Mouse (Mus musculus): ENCODE measurements around the gene Irgm2. TPM values are rescaled to one million over a fixed set of nuclear protein-coding genes. Genes with fewer than 3 reads are reported as not detected.
"Not testable (repeated sequence)": the region's sequence is repeated elsewhere in the genome, so short reads cannot be mapped to it uniquely, and the experiment has no call there.

The Irgm2 gene
- 1 to 10 TPM; 2.2 to 2.3 TPM for total RNA-seq (2021)

DNA sequence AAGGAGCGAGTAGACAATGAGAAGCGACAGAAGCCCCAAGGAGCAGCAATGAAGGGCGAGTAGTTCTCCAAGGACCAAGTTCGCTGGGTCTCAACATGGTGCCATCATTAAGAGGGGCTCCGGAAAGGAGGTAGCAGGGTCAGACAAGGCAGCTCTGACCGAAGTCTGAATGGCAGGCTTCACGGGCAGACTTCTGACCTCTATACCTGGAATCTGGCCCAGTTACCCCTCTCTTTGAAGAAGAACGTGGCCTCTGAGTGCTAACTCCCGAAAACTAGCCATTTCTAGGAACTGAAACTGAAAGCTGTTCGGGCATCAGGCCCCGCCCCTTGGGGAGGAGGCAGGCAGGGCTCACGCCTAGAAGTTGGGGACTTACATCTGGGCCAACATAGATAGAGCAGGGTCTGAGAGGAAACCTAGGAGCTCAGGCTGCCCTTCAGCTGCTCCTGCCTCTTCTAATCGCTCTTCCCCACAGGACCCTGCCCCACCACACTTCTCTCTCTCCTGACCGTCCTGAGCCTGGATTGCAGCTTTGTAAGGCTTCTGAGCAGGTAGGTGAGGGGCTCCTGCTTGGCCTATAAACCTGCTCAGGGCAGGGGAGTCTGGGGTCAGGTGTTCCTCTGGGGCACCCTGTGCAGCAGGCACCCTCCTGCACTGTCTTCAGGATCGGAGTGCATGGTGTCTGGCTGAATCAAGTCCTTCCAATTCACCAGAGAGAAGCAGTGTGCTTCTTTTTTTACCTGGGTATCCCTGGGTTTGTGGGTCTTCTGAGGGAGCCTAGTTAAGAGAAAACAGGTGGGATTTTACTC, at the start of gene Irgm2, which contains the start of gene Igtp:
Gene Irgm2 (plus strand): TSS at position 390 of the 809 bp plus-strand sequence.
Gene Igtp (plus strand): TSS at position 328 of the 809 bp plus-strand sequence.
- DNase-seq: peak; percentile 33 to 37

DNA sequence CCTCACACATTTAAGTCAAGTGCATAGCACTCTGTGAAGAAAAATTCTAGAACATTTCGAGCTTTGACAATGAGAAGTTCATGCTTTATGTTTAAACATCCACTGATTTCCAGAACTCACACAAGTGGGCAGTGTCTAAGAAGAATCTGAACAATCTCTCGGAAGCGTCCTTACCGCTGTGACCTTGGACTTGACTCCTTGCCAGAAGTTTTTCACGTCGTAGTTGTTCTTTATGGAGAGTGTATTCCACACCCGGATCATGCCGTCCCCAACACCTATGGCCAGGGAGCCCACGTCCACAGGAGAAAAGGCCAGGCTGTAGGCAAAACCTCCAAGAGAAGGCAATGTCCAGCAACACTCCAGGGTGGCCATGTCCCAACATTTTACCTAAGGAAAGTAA, 44.0 kb upstream of the Irgm2 start:
- DNase-seq: no peak

DNA sequence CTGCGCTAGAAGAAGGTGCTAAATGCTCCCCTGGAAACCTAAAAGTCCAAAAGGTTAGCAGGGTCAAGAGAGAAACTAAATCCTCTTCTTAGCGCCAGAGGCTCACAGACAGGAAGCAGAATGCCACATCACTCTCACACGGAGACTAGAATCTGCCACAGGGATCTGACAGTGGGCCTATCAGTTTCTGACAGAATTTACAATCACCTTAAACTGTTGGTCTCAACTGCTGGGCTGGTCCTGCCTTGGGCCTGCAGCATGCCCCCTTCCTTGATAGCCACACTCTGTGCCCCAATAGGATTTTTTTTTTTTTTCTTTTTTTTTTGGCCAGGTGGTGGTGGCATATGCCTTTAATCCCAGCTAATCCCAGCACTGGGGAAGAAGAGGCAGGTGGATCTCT, 42.5 kb upstream of the Irgm2 start:
- DNase-seq: no peak

DNA sequence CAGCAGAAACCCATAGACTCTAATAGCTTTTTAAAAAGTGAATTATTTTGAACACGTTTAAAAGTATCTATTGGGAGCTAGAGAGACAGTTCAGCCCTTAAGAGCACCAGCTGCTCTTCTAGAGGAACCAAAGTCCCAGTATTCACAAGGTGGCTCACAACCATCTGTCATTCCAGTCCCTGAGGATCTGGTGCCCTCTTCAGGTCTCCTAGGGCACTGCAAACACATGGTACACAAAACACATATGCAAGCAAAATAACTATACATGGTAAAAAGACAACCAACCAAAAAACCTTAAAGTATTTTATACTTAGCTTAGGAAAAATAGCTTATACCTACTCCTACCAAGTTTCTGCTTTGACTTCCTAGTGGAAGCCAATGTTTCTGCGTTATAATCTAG, 34.3 kb upstream of the Irgm2 start:
- no peak for DNase-seq

DNA sequence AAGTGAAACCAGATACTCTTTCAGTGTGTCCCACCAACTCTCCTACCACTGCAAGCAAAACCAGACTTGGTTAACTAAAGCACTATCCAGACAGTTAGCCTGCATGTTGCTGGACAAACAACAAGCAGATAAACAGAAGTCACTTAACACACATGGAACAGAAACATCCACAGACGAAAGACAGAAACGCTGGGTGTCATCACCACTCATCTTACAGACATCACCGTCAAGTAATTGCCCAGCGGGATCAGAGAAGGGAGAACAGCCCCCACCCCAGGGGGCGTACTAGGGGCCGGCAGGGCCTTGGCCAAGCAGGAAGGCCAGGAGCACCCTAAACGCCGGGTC, 31.6 kb upstream of the Irgm2 start:
- DNase-seq: no peak

DNA sequence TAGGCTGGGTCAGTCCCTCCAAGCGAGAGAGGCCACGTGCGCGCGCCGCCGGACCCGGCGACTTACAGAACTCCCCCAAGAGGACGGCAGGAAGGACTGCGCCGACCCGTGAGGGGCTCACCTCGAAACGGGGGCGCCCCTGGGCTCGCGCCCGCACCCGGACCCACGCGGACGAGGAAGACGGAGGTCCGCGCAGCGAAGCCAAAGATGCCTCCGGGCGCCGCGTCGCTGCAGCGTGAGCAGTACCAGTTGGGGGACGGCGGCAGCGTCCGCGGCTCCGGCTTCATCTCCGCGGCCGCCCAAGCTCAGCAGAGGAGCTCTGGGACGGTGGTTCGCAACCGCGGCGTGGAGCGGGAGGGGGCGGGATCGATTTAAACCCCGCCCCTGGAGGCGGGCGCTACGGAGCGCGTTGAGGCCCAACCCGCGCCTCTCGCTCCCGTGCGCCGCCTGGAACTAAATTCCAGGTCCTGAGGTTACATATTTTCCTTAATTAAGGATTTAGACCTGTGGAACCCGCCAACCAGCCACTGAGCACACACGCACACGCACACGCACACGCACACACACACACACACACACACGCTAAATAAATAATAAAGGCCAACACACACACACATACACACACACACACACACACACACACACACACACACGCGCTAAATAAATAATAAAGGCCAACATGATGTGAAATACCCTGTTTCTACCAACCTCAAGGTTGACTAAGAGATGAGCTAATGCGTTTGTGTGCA, 31.1 kb upstream of the Irgm2 start, which contains the start of gene Gemin5:
Gene Gemin5 (minus strand): TSS at position 373 of the 749 bp plus-strand sequence.
- peak; percentile 84 for DNase-seq

GRCm38 (mm10) chr11:58169666-58170065, 29.8 kb upstream of the Irgm2 start:
- no peak for DNase-seq

DNA sequence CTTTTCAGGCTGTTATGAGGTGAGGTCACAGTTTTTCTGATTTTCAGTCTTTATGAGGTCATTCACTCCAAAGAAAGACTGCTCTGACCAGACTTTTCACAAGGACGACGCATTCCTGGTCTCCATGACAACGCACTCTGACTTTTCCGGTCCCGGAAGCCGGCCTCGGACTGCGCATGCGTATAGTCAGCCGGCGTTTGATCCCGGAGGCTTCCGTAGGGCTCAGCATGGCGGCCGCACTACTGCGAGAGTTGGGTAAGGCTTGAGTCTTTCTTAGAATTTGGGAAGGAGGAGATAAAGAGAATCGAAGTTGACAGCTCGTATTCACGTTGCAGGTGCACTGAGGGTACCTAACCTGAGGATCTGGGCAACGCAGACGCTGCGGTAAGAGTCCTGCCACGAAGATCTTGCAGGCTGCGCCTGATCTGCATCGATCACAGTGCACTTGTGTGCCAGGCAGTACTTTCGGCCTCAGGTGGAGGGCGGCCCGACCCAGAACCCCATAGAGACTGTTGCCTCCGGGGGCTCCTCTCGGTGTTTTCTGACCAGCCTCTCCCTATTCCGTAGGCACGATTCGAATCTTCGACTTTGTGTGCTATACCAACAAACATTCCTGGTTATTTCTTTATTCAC, 27.8 kb upstream of the Irgm2 start, which contains the start of gene Mrpl22:
Gene Mrpl22 (plus strand): TSS at position 203 of the 633 bp plus-strand sequence.
- peak; percentile 92 to 94 for DNase-seq

GRCm38 (mm10) chr11:58179563-58179962, 19.9 kb upstream of the Irgm2 start:
- DNase-seq: peak; percentile 55 to 66

GRCm38 (mm10) chr11:58179986-58180385, 19.4 kb upstream of the Irgm2 start:
- not testable (repeated sequence) for DNase-seq

GRCm38 (mm10) chr11:58180756-58181155, 18.7 kb upstream of the Irgm2 start:
- no peak for DNase-seq

DNA sequence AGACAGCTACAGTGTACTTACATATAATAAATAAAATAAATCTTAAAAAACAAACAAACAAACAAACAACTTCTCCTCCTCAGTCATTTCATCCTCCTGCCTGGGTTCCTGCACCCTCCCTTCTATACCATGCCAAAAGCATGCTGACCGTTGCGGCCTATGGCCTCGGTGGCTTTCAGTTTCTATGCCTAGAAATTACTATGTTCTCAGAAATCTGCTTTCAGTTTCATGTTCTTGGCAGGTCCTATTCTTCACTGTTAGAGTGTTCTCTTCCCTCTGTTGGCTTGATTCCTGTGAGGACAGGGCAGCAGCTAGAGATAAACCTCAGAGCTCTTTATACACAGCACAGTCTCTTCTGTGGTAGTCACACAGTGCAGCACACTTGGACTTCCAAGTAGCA, 15.8 kb upstream of the Irgm2 start:
- no peak for DNase-seq

DNA sequence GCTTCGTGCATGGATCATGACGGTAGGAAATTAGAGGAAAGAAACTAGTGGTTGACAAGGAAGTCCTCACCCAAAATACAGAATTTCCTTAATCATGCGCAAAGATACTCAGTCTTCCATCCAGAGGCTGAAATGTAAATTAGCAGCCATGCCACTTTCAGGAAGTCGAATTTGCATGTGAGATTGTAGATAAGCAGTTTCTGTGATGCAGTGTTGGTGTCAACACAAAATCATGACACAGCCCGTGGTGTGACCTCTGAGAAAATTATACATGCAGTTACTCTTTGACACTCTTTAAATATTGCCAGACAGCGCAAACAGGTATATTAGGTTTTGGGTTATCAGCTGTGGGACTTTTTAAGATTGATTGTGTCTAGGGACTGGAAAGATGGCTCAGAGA, 9.7 kb upstream of the Irgm2 start:
- no peak for DNase-seq

GRCm38 (mm10) chr11:58193326-58193725, 6.1 kb upstream of the Irgm2 start:
- no peak for DNase-seq

- no peak for DNase-seq
These were observed 5.4 kb upstream of the Irgm2 start for GRCm38 (mm10) chr11:58193860-58194520.

DNA sequence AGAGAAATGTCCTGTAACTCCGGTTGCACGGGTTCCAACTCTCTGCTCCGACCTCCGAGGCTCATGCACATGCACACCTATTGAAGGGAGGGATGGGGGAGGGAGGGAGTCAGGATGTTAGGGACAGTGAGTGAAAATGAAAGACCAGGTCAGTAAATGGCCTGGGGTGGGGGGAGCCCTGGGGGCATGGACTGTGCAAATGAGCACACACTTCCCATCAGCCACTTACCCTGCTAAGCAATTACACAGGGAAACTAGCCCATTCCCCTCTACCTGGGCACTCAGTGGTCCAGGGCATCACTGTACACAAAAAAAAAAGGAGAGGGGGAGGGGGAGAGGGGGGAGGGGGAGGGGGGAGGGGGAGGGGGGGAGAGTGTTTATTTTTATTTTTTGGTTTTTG, 755 bp upstream of the Irgm2 start:
- DNase-seq: no peak

GRCm38 (mm10) chr11:58200226-58200625, 808 bp downstream of the Irgm2 start:
- DNase-seq: no peak

GRCm38 (mm10) chr11:58201052-58201451, 1.6 kb downstream of the Irgm2 start:
- no peak for DNase-seq

- DNase-seq: no peak
These were observed 11.0 kb downstream of the Irgm2 start for GRCm38 (mm10) chr11:58210321-58210886.

DNA sequence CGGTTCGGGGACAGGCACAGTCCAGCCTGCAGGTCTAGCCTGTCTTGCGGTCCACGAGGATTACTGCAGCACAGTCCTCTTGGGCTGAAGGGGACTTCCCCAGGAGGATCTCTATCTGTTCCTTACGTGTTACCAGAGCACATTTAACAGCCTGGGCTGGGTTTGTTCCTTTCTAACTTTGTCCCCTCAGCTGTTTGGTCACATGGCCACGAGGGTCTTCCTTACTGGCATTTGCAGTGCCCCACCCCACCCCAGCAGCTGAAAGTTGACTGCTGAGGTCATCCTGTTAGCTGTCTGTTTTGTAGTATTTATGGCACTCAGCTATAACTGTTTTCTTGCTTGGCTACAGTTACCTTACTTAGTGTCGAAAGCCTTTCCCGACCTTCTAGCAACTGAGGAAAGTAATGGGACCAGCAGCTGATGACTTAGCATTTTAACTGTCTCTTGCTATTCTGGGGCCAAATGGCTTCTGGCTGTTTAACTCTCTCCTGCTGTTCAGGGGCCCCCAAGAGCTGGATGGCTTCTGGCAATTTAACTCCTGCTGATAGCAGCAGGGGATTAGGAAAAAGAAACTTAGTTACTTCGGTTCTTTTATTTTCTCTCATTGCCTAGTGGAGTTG, 11.8 kb downstream of the Irgm2 start:
- no peak for DNase-seq

DNA sequence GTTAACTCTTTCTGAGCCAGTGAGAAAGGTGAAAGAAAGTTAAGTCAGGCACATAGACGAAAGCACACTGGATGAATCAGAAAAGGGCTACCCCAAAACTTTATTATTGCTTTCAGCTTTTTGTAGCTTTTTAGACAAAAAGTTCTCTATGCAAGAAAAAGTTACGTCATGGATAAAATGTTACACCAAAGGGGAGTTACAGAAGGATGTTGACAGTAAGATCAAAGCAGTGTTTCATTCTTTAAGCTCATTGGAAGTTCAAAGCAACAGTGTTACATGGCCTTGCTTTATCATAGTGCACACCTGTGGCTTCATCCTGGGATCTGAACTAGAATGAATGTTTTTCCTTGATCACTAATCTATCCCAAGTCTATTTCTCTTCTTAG, 12.3 kb downstream of the Irgm2 start:
- no peak for DNase-seq

All from layer of hippocampus, postnatal 36 days (tissue).